Mouse (Mus musculus) testis, postnatal 10 days (tissue): Measurements from ENCODE around the gene Lrrc51.

ENCODE experiments used
- DNase-seq: peaks from one replicate; pipeline ENCODE4 v3.0.0; 2021; ENCODE audit warnings: low spot score

Lrrc51 gene

DNA sequence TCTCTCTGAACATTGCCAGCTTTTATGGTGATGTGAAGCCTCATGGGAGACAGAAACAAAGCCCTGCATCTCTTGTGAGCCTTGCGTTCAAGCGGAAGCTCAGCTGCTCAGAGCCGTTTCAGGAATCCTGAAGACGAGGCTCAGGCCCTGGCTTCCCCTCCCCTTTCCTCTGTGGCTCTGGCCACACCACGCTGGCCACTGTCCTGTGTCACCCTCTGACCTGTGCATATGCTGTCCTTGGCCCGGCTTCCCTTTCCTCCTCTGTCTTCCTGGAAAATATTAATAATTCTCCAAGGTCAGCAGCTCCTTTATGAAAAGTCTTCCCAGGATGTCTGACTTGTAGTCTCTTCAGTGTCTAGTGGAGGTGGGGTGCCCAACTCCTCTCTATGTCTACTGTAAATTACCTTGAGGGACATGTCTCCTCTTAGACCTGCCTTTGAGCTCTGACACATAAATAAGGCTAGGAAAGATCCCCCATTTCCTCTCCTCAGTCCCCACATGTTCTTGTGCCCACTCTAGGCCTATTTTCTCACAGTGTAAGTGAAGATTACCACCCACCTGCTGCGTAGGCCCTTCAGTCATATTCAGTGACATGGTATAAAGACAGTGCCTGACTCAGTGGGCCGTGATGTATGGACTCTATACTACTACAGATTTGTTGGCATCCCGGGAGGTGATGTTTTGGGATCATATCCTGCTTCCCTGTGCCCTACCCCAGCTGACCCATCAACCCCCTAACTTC lies 51.1 kb downstream of the Lrrc51 start:
- no peak for DNase-seq

DNA sequence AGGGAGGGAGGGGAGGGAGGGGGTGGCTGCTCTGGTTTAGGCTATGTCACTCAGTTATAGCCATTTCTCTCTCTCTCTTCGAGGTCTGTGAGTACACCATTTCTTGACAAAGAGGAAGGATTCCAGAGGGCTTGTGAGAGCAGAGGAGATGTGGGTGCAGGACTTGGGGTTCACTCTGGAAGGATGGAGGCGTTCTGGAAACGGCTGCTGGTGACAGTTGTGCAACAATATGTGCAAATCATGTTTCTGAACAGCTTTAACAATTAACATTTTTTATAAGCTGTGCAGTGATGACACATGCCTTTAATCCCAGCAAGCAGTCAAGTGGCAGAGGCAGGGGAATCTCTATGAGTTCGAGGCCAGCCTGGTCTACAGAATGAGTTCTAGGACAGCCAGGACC lies 52.8 kb downstream of the Lrrc51 start:
- no peak for DNase-seq

DNA sequence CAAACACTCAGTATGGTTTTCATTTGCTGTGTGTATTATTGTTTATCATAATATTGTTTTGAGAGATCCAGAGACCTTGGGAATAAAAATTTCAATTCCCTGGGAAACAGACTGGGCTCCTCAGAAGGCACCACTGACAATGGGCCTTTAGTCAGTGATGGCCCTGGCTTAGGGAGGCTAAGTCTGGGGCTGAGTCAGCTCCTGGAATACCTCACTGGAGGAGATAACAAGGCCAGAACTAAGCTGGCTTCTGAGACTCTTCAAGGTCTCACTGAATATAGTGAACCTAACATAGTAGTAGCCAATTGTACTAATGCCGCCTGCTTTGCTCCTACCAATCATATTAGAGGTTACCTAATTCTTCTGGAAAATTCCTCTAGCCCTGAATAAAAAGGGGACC lies 57.7 kb downstream of the Lrrc51 start:
- no peak for DNase-seq

DNA sequence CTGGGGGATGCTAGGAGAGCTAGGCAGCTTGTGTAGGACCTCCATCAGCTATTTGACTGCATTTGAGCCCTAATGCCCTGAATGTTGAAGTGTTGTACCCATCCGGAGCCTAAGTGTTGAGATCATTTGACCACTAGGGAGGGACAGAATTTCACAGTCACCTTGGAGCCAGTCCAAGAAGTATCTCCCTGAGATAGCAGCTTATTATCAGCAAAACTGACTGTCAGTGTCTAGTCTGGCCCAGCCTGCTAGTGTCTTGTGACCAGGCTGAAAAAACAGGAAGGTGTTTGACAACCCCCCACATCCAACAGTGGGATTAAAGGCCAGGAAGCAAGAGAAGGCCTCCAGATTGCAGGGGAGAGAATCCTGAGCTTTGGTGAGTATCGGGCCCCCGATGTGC lies 62.4 kb downstream of the Lrrc51 start:
- DNase-seq: no peak

DNA sequence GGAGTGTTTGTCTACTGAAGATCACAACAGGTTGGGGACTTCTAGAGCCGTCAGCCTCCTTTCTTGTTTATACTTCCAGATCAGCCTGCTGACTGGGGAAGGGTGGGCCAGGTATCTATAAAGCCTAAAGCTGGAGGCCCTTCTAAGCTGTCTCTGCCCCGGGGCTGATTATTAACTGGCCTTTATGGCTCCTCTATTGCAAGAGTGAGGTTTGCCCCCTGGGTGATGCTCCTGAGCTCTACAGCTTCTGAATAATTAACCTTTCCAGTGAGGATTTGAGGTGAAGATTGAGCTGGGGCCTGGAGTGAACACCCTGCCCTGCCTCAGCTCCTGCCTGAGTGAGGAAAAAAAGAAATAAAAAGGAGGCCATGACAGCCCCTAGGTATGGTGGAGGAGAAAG lies 63.1 kb downstream of the Lrrc51 start, which contains the start of gene Folr1:
Gene Folr1 (minus strand): TSS at position 160 of the 400 bp plus-strand sequence.
- no peak for DNase-seq

DNA sequence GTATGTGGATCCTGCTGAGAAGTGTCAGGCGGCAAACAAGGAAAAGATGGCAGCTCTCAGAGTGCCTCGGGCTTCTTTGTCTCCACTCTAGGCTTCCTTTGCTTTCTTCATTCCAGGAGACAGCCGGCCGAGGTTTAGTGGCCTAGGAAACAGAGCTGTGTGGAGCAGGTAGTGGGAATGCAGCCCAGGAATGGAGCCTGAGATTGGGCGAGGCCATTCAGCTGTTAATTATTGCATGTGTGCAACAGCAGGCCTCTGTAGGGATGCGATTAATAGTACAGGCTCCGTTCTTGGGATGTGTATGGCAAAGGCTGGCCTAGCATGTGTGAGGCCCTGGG lies 64.6 kb downstream of the Lrrc51 start:
- no peak for DNase-seq

DNA sequence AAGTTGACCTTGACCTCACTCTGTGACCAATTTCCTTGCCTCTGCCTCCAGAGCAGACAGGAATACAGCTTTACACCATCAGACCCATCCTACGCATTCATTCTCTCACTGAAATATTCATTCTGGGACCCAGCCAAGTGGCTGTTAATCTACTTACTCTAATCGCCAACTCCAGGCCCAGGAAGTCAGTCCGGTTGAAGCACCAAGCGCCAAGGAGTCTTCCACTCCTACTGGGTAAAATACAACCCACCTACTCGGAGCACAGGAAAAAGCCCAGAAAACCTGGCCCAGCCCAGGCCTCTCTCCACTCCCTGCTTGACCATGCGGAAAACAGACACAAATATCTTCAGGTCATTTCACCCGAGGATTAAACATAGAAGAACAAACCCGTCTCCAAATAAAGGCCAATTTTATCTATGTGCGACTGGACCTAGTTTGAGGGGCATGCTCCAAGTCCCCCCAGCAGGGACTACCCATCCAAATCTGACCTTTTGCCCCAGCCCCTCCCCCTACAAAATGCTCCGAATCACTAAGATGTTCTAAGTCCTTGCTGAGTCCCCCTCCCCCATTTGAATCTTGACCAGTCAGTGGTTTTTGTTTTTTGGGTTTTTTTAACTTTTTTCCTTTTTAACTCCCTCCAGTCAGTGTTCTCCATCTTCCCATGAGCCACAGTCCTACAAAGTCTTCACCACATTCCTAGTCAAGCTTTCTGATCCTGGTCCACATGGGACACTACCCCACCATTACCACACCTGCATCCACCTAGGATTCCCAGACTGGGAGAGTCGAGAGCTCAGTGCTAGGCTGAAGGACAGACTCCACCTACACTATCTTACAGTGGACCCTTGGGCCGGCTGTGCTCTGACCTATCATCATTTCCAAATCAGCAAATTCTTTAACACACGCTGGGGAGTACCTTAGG lies 65.2 kb downstream of the Lrrc51 start:
- no peak for DNase-seq

DNA sequence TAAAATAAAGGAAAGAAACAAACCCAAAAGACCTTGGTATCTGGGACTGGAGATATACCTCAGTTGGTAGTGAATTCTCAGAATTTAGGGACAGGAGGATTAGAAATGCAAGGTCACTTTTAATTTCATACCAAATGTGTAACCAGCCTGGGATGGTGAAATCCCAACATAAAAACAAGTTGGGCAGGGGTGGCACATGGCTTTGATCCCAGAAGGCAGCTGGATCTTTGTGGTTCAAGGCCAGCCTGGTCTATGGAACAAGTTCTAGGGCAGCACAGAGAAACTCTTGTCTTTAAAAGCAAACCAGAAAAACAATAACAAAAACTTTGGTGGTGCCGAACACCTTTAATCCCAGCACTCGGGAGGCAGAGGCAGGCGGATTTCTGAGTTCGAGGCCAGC lies 66.2 kb downstream of the Lrrc51 start:
- DNase-seq: no peak

DNA sequence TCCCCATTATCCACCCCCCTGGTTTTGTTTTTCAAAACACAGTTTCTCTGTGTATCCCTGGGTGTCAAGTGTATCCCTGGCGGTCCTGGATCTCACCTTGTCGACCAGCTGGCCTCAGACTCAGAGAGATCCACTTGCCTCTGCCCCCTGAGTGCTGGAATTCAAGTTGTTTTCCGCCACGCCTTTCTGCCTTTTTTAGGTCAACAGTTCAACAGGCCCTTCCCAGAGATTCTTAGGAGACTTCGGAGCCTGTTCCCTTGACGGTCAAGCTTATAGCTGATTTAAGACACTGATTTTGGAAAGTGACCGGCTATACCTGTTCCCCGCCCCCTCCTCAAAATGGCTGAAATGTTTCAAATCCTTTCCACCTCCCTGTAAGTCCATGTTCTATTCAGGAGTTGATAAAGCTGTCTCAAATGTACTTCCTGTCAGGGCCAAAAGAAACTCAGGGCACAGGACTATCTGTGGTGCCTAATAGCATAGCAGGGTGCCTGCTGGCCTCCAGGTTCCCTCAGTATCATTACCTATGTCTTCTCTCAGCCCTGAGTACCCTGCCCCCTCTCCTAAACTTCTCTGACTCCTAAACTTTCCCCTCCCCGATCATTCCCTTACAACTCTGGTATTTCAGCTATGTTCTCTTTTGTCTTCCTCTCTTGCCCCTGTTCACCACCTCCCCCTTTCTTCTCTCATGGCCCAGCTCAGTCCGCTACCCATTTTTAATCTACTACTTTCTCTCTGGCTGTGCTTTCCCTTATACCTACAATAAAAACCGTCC lies 67.0 kb downstream of the Lrrc51 start:
- DNase-seq: no peak

DNA sequence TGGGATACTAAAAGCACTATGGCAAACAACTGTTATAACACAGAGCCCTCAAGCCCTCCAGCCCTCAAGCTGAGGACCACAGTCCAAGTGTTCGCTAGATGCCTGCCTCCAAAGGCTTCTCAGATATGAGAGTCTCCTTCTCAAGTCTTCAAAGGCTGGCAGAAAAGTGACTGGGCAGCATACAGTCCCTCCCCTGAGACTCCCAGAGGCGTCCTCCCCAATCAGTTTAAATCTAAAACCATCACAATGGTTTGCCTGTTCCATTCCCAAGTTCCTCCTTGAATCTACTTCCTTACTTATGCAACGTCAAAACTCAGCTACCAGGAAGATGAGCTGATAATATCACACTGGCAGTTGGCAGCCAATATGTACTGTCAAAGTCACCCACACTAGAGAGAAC lies 70.3 kb downstream of the Lrrc51 start, which contains the start of gene Anapc15:
Gene Anapc15 (plus strand): TSS at position 301 of the 400 bp plus-strand sequence.
- no peak for DNase-seq
